Mouse (Mus musculus) small intestine, adult 2 months (tissue): ENCODE measurements at regions not wholly inside any gene's neighbourhood (a gene's known extent, or its start where the extent isn't known, plus 50 kb on each side); places are given as distances from the start of the nearest gene placed in this dataset.

Source experiments
- CTCF ChIP-seq: fragments of 200-500 bp; IDR thresholded peaks from 2 replicates; pipeline ENCODE4 v1.5.1; 2012; ENCODE audit warnings: low read depth, mild to moderate bottlenecking, control low read depth, inconsistent platforms, low read length, moderate library complexity, mixed read lengths; ENCODE audit not compliant: insufficient replicate concordance, insufficient read length; ENCODE audit errors: extremely low read depth
- POLR2A ChIP-seq: fragments of 200-500 bp; IDR thresholded peaks from 2 replicates; pipeline ENCODE4 v1.6.1; 2012; ENCODE audit warnings: low read depth, mild to moderate bottlenecking, control low read depth, inconsistent platforms, low read length, moderate library complexity

DNA sequence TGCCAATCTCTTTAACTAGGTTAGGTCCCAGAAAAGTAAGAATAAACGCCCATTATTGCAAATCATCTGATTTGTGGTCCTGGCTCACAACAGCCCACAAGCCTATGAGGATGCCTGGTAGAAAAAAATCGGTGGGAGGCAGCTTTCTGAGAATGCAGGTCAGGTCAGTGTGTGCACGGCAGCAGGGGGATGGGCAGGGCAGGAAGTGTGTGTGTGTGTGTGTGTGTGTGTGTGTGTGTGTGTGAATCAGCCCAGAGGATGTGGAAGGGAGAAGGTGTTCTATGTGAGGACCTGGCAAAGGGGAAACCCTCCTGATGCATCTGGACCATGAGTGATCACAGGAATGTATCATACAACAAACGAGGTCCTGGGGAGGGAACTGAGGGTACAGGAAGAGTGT is 287.5 kb upstream of the 3110018I06Rik start:
- TF ChIP-seq CTCF (no peak), POLR2A (no peak)
